Comparison of ENCODE assay signal across 8 mouse cellular contexts in the genomic region with DNA sequence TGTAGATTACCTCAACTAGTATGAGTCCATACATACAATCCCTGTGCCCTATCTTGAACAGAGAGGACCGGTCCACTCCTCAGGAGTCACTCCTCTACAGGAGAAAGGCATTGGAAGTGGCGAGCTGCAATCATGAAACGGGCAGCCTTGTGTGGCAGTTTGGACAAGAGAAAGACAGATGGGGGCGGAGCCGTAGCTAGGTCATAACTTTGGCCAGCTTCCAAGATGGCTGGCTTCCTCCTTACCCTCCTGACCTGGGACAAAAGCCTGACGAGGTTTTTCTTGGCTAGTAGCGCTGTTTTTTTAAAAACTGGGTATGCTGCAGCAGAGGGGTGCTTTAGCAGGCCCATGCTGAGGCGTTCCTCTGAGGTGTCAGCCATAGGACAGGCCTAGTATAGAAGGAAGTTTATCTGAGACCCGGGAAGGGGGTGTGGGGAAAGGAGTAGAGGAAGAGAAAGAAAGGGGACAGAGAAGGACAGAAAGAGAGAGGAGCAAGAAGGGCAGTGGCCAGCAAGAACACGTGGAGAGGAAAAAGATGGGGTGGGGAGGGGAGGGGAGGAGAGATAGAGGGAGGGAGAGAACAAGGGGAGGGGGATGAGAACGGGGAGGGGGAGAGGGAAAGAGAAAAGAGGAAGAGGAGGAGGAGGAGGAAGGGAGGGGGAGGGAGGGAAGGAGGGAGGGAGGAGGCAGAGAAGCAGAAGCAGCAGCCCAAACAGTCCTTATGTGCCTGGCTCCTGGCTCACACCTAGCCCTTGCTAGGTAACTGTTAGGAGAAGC. TPM values are rescaled to one million over a fixed set of nuclear protein-coding genes. Genes with fewer than 3 reads are reported as not detected.
A peak's percentile ranks its signal among the peaks of the same experiment; 100 is the strongest.
DNase-seq lines count a peak whose midpoint lies in the region; ATAC-seq and TF ChIP-seq lines count a peak whose summit lies in the region.

No protein-coding gene starts in this region.

- no peaks in the 10 kb centered on the region for H3K27me3 ChIP-seq in G1E (ENCODE audit: insufficient read depth, low read length)
- no peaks in the 10 kb centered on the region for H3K27me3 ChIP-seq in hindbrain, embryonic 12.5 days

- peak overlapping the region; percentile 57 for H3K4me2 ChIP-seq in hindbrain, embryonic 12.5 days (replicated peaks)

- DNase-seq in G1E (ENCODE audit: low spot score) = peak; percentile 53
- DNase-seq in gastrocnemius, adult 18-20 months (ENCODE audit: low spot score) = peak; percentile 68
- DNase-seq in left cerebral cortex, postnatal 14 days (ENCODE audit: low spot score in 2 of 2) = peak; percentile 42 to 63
- DNase-seq in skeletal muscle tissue, adult 2 months (ENCODE audit: low read depth, low spot score) = peak; percentile 80

- intact Hi-C loops in left cerebral cortex, postnatal 14 days (cut with DNase I) = no loop called here

- no peak for ATAC-seq in G1E (ENCODE audit: extremely low read depth, insufficient number of reproducible peaks, low FRiP score, poor library complexity, severe bottlenecking)
- ATAC-seq in hindbrain, embryonic 12.5 days (ENCODE audit: low FRiP score) = peak; percentile 53; the same call in 1 of the 2 replicates
- ATAC-seq in megakaryocyte, adult 5-6 weeks (ENCODE audit: poor library complexity, severe bottlenecking) = peak; percentile 71
- ATAC-seq in inflammation-experienced regulatory T-cells, adult 6 months = no peak

- H3K4me3 ChIP-seq in G1E (ENCODE audit: low read depth, low read length) = peak overlapping the region; percentile 70
- peak overlapping the region; percentile 4 for H3K4me3 ChIP-seq in bone marrow, adult 2 months (replicated peaks; ENCODE audit: control insufficient read depth, low read depth, low read length)
- H3K4me3 ChIP-seq in hindbrain, embryonic 12.5 days = no peak overlapping the region

- H3K27ac ChIP-seq in bone marrow, adult 2 months (ENCODE audit: control insufficient read depth, insufficient read depth, low read depth, low read length, poor library complexity) = peak overlapping the region; percentile 81
- H3K27ac ChIP-seq in hindbrain, embryonic 12.5 days = peak overlapping the region; percentile 82

- no peaks in the 10 kb centered on the region for H3K9me3 ChIP-seq in G1E (replicated peaks)
- H3K9me3 ChIP-seq in hindbrain, embryonic 12.5 days (replicated peaks) = no peaks in the 10 kb centered on the region

- H3K4me1 ChIP-seq in G1E (ENCODE audit: insufficient read depth, low read depth, low read length) = peaks cover 52% of the 10 kb centered on the region
- peaks cover 4% of the 10 kb centered on the region; the same call in 1 of the 2 replicates for H3K4me1 ChIP-seq in bone marrow, adult 2 months (ENCODE audit: control insufficient read depth, insufficient read depth, low read length)
- H3K4me1 ChIP-seq in hindbrain, embryonic 12.5 days = peaks cover 29% of the 10 kb centered on the region

- H3K36me3 ChIP-seq in G1E (replicated peaks) = peaks cover 32% of the 10 kb centered on the region
- no peaks in the 10 kb centered on the region for H3K36me3 ChIP-seq in hindbrain, embryonic 12.5 days

- H3K9ac ChIP-seq in hindbrain, embryonic 12.5 days = no peak overlapping the region

- 5% methylated on average over 11 of the region's 11 CpGs for WGBS in bone marrow, adult 2 months
- 29% methylated on average over 11 of the region's 11 CpGs for WGBS in hindbrain, embryonic 12.5 days

- no peak for TF ChIP-seq POLR2A in bone marrow, adult 2 months (IDR thresholded peaks at IDR 0.05; ENCODE audit: borderline replicate concordance, control insufficient read depth, low read depth, low read length)

- TF ChIP-seq CTCF in G1E (IDR thresholded peaks at IDR 0.05; ENCODE audit: low read depth, low read length) = no peak
- TF ChIP-seq CTCF in bone marrow, adult 2 months (IDR thresholded peaks at IDR 0.05; ENCODE audit: control insufficient read depth, insufficient read depth, low read length) = no peak

RNA-seq across cellular contexts. Expression of a gene that starts 0.8 kb away (rescaled TPM):
- 27.5 and 29.8 TPM in 2 replicates for total RNA-seq in G1E (2014; fragmentation: Nextera tagmentation)
- 8.1 and 10.6 TPM in 2 replicates for total RNA-seq in G1E (2017)
- polyA plus RNA-seq in G1E (2012) = 4.7 and 7.6 TPM in 2 replicates
- polyA plus RNA-seq in bone marrow, adult 2 months (2011; ENCODE audit: insufficient read depth, insufficient read length, low replicate concordance, missing spikeins) = 3.3 and 9.2 TPM in 2 replicates
- under 1 TPM; 0.53 to 0.97 TPM for total RNA-seq in gastrocnemius, adult 18-20 months (2021)
- polyA plus RNA-seq in hindbrain, embryonic 12.5 days (2016; fragmentation: Nextera tagmentation; extraction: Ambion mirVana) = 1.2 and 1.7 TPM in 2 replicates
- 1 to 10 TPM; 2.8 to 2.9 TPM for total RNA-seq in left cerebral cortex, postnatal 14 days (2021)
- total RNA-seq in megakaryocyte, adult 5-6 weeks (2015) = 0.98 and 1.5 TPM in 2 replicates
- 0.40 and 2.0 TPM in 2 replicates for total RNA-seq in megakaryocyte, adult 5-6 weeks (2017)
- under 1 TPM in 2 of 3 experiments, not detected in 1; 0.38 to 0.55 TPM for polyA plus RNA-seq in inflammation-experienced regulatory T-cells, adult 6 months (2017; shearing (Covaris generic))

RNA-seq across cellular contexts. Expression of a gene that starts 26.4 kb away (rescaled TPM):
- total RNA-seq in G1E (2014; fragmentation: Nextera tagmentation) (11.1 and 13.0 TPM in 2 replicates), G1E (2017) (22.4 and 24.6 TPM in 2 replicates)
- 55.2 and 65.1 TPM in 2 replicates for polyA plus RNA-seq in G1E (2012)
- 5.1 and 16.1 TPM in 2 replicates for polyA plus RNA-seq in bone marrow, adult 2 months (2011; ENCODE audit: insufficient read depth, insufficient read length, low replicate concordance, missing spikeins)
- total RNA-seq in gastrocnemius, adult 18-20 months (2021) = under 1 TPM; 0.73 to 0.97 TPM
- 16.6 and 16.9 TPM in 2 replicates for polyA plus RNA-seq in hindbrain, embryonic 12.5 days (2016; fragmentation: Nextera tagmentation; extraction: Ambion mirVana)
- total RNA-seq in left cerebral cortex, postnatal 14 days (2021) = 10 to 100 TPM in 1 of 2 experiments, 1 to 10 TPM in 1; 9.4 to 11.1 TPM
- total RNA-seq in megakaryocyte, adult 5-6 weeks (2015) = 10.5 and 14.2 TPM in 2 replicates
- total RNA-seq in megakaryocyte, adult 5-6 weeks (2017) = 14.3 and 23.3 TPM in 2 replicates
- polyA plus RNA-seq in inflammation-experienced regulatory T-cells, adult 6 months (2017; shearing (Covaris generic)) = 10 to 100 TPM in 2 of 3 experiments, 1 to 10 TPM in 1; 9.9 to 12.1 (median 10.1) TPM

Comparison
In these comparisons a context has a peak if more than half of its experiments do, and no peak if none do; other contexts are left out.
1. ATAC-seq: peak in hindbrain, embryonic 12.5 days (single experiment) and megakaryocyte, adult 5-6 weeks (single experiment); none in G1E (single experiment) and inflammation-experienced regulatory T-cells, adult 6 months (single experiment).
2. RNA of a gene that starts 26.4 kb away (total RNA-seq): 10.5 to 23.3 TPM in megakaryocyte, adult 5-6 weeks, 11.1 to 24.6 TPM in G1E and 9.4 to 11.1 TPM in left cerebral cortex, postnatal 14 days; 0.73 to 0.97 TPM in gastrocnemius, adult 18-20 months; every median in the first group is over 4 times any median in the second.
3. Peak in every context shown above with its lines, with median percentiles within 50 percentile points of each other: DNase-seq.